9 mouse cellular contexts compared by ENCODE assay signal in genomic region chr9:121445364-121445763, GRCm38 (mm10). TPM values are rescaled to one million over a fixed set of nuclear protein-coding genes. Genes with fewer than 3 reads are reported as not detected.
DNase-seq lines count a peak whose midpoint lies in the region; ATAC-seq and TF ChIP-seq lines count a peak whose summit lies in the region.
"Had no signal": no experiment of that assay in that cellular context is flagged by ENCODE, and none has a peak within 500 bp of the region (broad histone marks: within the 10 kb centered on the region; RNA-seq: fewer than 3 reads in every experiment).

No protein-coding gene starts in this region.

- no peak overlapping the region for H3K27ac ChIP-seq in gastrocnemius, adult 2 months
- peak overlapping the region; percentile 0; the same call in 1 of the 2 replicates for H3K27ac ChIP-seq in forebrain, embryonic 14.5 days (ENCODE audit: low read depth, low read length)
- H3K27ac ChIP-seq in lung, postnatal 0 days (ENCODE audit: low read length): no peak overlapping the region
- H3K27ac ChIP-seq in hindbrain, embryonic 13.5 days: no peak overlapping the region

- DNase-seq in gastrocnemius, adult 2 months: peak; percentile 51
- DNase-seq in gastrocnemius, adult 8-10 months (ENCODE audit: low spot score in 2 of 2): no peak
- DNase-seq in urinary bladder, postnatal 25 days (ENCODE audit: low spot score): peak; percentile 36
- DNase-seq in urinary bladder, postnatal 10 days (ENCODE audit: low spot score): no peak
- DNase-seq in forebrain, embryonic 14.5 days (ENCODE audit: low spot score): no peak
- peak; percentile 62 for DNase-seq in lung, postnatal 0 days (ENCODE audit: low spot score)
- no peak for DNase-seq in right cerebral cortex, postnatal 25 days

- no peak overlapping the region for H3K4me3 ChIP-seq in gastrocnemius, adult 2 months
- H3K4me3 ChIP-seq in forebrain, embryonic 14.5 days (ENCODE audit: low read depth, low read length): no peak overlapping the region
- H3K4me3 ChIP-seq in lung, postnatal 0 days (ENCODE audit: low read depth, low read length): no peak overlapping the region
- no peak overlapping the region for H3K4me3 ChIP-seq in hindbrain, embryonic 13.5 days
- H3K4me3 ChIP-seq: myocyte had no signal

- no peak for TF ChIP-seq EP300 in lung, postnatal 0 days (IDR thresholded peaks at IDR 0.05)

- no peak overlapping the region for H3K9ac ChIP-seq in forebrain, embryonic 14.5 days (ENCODE audit: low read length)
- no peak overlapping the region for H3K9ac ChIP-seq in lung, postnatal 0 days (replicated peaks; ENCODE audit: low read depth)
- H3K9ac ChIP-seq in hindbrain, embryonic 13.5 days: no peak overlapping the region

- peak; percentile 59 for TF ChIP-seq CTCF in gastrocnemius, adult 2 months (IDR thresholded peaks at IDR 0.05)
- peak; percentile 80 for TF ChIP-seq CTCF in lung, postnatal 0 days (IDR thresholded peaks at IDR 0.05)

- peaks cover 2% of the 10 kb centered on the region; the same call in 1 of the 2 replicates for H3K4me1 ChIP-seq in forebrain, embryonic 14.5 days (ENCODE audit: control insufficient read depth, insufficient read depth, low read length)
- no peaks in the 10 kb centered on the region for H3K4me1 ChIP-seq in lung, postnatal 0 days (ENCODE audit: insufficient read depth, low read depth, low read length)
- peaks cover 12% of the 10 kb centered on the region for H3K4me1 ChIP-seq in hindbrain, embryonic 13.5 days (replicated peaks)

- intact Hi-C loops in gastrocnemius, adult 2 months (cut with DNase I): no loop called here

- no peaks in the 10 kb centered on the region for H3K9me3 ChIP-seq in forebrain, embryonic 14.5 days (replicated peaks; ENCODE audit: control insufficient read depth, low read length)
- no peaks in the 10 kb centered on the region for H3K9me3 ChIP-seq in lung, postnatal 0 days (ENCODE audit: low read length)
- no peaks in the 10 kb centered on the region for H3K9me3 ChIP-seq in hindbrain, embryonic 13.5 days

- H3K36me3 ChIP-seq in forebrain, embryonic 14.5 days (ENCODE audit: control insufficient read depth, insufficient read depth, low read length): peaks cover 84% of the 10 kb centered on the region
- H3K36me3 ChIP-seq in lung, postnatal 0 days (ENCODE audit: insufficient read depth, low read length): peaks cover 52% of the 10 kb centered on the region
- H3K36me3 ChIP-seq in hindbrain, embryonic 13.5 days: peaks cover 93% of the 10 kb centered on the region

- WGBS in forebrain, embryonic 14.5 days: 82% methylated on average over 2 of the region's 2 CpGs
- WGBS in lung, postnatal 0 days: 82% methylated on average over 2 of the region's 2 CpGs
- 86% methylated on average over 2 of the region's 2 CpGs for WGBS in hindbrain, embryonic 13.5 days

- ATAC-seq in forebrain, embryonic 14.5 days: no peak
- peak; percentile 51 for ATAC-seq in lung, postnatal 0 days
- ATAC-seq in hindbrain, embryonic 13.5 days (ENCODE audit: low FRiP score): no peak

- H3K27me3 ChIP-seq in forebrain, embryonic 14.5 days (replicated peaks; ENCODE audit: control insufficient read depth, insufficient read depth, low read length): no peaks in the 10 kb centered on the region
- no peaks in the 10 kb centered on the region for H3K27me3 ChIP-seq in lung, postnatal 0 days (replicated peaks; ENCODE audit: insufficient read depth, low read length)
- H3K27me3 ChIP-seq in hindbrain, embryonic 13.5 days: no peaks in the 10 kb centered on the region

- H3K4me2 ChIP-seq in forebrain, embryonic 14.5 days (ENCODE audit: low read length): no peak overlapping the region
- H3K4me2 ChIP-seq in lung, postnatal 0 days (replicated peaks; ENCODE audit: low read depth, low read length): no peak overlapping the region
- H3K4me2 ChIP-seq in hindbrain, embryonic 13.5 days: no peak overlapping the region

RNA-seq across cellular contexts. Expression of gene Cck, which starts 50.1 kb away (rescaled TPM):
- total RNA-seq in gastrocnemius, adult 2 months (2021): not detected
- not detected for total RNA-seq in gastrocnemius, adult 8-10 months (2022)
- 27.1 and 30.2 TPM in 2 replicates for polyA plus RNA-seq in forebrain, embryonic 14.5 days (2014; fragmentation: Nextera tagmentation; extraction: Ambion mirVana)
- polyA plus RNA-seq in lung, postnatal 0 days (2015; fragmentation: Nextera tagmentation; extraction: Ambion mirVana): 0.23 TPM in 1 of 2 replicates, not detected in the other
- 7.7 and 15.1 TPM in 2 replicates for polyA plus RNA-seq in hindbrain, embryonic 13.5 days (2015; fragmentation: Nextera tagmentation; extraction: Ambion mirVana)

Comparison
In these comparisons a context has a peak if more than half of its experiments do, and no peak if none do; other contexts are left out.
1. DNase-seq: peak in gastrocnemius, adult 2 months (single experiment), urinary bladder, postnatal 25 days (single experiment) and lung, postnatal 0 days (single experiment); none in gastrocnemius, adult 8-10 months (0 of 2), urinary bladder, postnatal 10 days (single experiment), forebrain, embryonic 14.5 days (single experiment) and right cerebral cortex, postnatal 25 days (single experiment).